Mouse (Mus musculus) liver, adult 2 months (tissue): ENCODE measurements at regions not wholly inside any gene's neighbourhood (a gene's known extent, or its start where the extent isn't known, plus 50 kb on each side); places are given as distances from the start of the nearest gene placed in this dataset.
"Not testable (repeated sequence)": the region's sequence is repeated elsewhere in the genome, so short reads cannot be mapped to it uniquely, and the experiment has no call there.

Experiments
- CTCF ChIP-seq: fragments of 200-500 bp; IDR thresholded peaks from 2 replicates; pipeline ENCODE4 v1.5.1; 2011; ENCODE audit warnings: low read depth, low read length, control low read depth
- POLR2A ChIP-seq: fragments of 200-500 bp; IDR thresholded peaks from 2 replicates; pipeline ENCODE4 v1.6.1; 2011; ENCODE audit warnings: low read length, control low read depth; ENCODE audit not compliant: insufficient read depth; ENCODE audit errors: extremely low read depth

DNA sequence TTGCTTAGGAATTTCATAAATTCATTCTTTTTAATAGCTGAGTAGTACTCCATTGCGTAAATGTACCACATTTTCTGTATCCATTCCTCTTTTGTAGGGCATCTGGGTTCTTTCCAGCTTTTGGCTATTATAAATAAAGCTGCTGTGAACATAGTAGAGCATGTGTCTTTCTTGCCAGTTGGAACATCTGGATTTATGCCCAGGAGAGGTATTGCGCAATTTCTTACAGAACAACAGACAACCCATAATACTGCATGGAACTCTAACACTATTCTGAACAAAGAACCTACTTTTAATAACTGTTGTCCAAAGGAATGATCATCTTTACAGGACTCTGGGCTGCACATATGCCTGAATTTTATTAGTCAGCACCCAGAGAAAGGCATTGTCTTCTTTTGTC, 373.4 kb downstream of the Casp12 start:
- TF ChIP-seq POLR2A, CTCF: not testable (repeated sequence)
